Mouse (Mus musculus) testis, postnatal 14 days (tissue): Measurements from ENCODE around the gene Shc1.

Experiments
- DNase-seq: peaks from one replicate; pipeline ENCODE4 v3.0.0; 2021; ENCODE audit warnings: low spot score

Gene Shc1

DNA sequence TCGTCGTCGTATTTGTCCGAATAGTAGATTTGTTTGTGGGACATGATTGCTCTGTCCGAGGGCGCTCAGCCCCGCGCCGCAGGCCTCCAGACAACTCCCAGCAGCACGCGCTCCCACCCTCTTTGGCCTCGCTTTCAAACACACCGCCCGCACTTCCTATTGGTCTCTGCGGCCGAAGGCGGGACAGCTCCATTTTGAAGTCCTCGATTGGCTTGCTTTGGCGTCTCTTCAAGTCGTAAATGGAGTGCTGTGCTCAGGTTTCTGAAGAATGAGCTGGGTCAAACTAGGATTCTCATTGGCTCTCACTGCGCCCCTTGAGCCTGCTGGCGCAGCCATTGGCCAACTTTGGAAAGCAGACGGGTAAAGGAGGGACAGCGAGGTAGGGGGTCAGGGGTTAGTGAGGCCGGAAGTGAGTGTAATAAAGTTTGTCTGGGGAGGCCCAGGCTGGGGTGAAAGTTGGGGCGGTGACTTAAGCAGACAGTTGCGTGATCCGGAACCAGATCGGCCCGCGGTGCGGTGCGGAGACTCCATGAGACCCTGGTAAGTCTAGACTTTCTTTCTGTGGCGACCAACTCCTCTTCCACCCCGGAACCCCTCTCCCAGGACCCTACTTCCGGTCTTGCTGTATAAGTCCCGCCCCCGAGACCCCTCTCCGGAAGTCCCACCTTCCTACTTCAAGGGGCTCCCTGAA is at the start of gene Shc1, which contains the start of gene Cks1b:
Gene Shc1 (plus strand): TSS at position 274 of the 691 bp plus-strand sequence.
Gene Cks1b (minus strand): TSS at position 214 of the 691 bp plus-strand sequence.
- DNase-seq: peak; percentile 96

DNA sequence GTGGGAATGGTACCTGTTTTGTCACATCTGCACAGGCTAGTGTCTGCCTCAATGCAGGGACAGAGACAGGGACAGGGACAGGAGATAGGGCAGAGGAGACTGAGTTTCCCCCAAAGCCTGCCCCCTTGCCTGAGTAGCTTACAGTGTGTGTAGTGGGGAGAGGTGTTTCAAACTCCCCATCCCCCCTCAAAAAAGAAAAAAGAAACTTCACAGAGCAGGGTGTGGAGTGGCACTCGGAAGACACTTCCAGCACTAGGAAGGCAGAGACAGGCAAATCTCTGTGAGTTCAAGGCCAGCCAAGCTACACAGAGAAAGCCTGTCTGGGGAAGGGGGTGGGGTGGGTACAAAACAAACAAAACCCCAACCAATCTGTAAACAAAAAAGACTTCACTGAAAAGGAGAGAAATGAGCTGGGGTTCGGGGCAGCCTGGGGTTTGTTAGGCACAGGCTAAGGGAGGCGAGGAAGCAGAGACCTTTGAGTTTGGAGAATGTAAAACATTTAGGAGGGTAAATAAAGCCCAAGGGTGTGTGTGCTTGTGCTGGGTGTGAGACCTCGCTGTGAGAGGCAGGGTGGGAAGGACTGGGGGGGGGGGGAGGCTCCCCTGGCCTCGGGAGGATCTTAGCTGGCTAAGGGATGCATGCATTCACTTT is 44.5 kb upstream of the Shc1 start:
- DNase-seq: no peak

DNA sequence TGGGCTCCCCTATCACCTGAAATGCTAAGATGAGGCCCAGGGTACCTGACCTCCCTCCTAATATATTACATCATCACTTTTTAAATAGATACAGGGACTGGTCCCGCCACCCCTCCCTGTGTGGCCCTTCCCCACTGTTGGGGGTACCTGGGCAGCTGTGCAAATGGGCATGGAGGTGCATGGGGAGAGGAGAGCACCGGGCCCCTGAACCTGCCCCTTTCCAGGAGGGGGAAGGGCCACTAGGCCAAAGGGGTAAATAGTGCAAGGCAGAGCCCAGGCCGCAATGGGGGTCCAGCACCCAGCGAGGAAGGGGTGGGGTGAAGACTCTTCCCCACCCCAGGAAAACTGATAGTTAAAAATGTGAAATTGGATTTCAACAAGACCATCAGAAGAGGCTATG is 40.4 kb upstream of the Shc1 start:
- no peak for DNase-seq

GRCm38 (mm10) chr3:89378394-89379067 is 39.7 kb upstream of the Shc1 start:
- DNase-seq: peak; percentile 82

GRCm38 (mm10) chr3:89379388-89380131 is 38.7 kb upstream of the Shc1 start:
- DNase-seq: no peak

GRCm38 (mm10) chr3:89380291-89380690 is 38.0 kb upstream of the Shc1 start:
- no peak for DNase-seq

DNA sequence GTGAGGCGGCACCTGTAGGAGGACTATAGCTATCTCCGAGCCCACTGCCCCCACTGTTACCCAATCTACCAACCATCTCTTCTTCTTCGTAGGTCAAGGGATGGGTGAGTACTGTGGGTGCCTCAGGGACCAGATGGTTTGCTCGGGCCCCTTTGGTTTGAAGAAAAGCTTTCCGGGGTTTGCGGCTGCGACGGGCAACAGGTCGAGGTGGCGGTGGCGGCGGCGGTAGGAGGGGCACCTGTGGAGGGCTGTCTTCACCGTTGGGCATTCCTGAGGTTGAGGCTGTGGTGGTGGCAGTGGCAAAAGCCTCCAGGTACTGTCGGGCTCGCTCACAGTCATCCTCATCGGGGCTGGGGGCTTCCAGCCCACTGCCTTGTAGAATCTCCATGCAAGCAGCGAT is 37.5 kb upstream of the Shc1 start:
- DNase-seq: no peak

GRCm38 (mm10) chr3:89381233-89381632 is 37.0 kb upstream of the Shc1 start:
- no peak for DNase-seq

DNA sequence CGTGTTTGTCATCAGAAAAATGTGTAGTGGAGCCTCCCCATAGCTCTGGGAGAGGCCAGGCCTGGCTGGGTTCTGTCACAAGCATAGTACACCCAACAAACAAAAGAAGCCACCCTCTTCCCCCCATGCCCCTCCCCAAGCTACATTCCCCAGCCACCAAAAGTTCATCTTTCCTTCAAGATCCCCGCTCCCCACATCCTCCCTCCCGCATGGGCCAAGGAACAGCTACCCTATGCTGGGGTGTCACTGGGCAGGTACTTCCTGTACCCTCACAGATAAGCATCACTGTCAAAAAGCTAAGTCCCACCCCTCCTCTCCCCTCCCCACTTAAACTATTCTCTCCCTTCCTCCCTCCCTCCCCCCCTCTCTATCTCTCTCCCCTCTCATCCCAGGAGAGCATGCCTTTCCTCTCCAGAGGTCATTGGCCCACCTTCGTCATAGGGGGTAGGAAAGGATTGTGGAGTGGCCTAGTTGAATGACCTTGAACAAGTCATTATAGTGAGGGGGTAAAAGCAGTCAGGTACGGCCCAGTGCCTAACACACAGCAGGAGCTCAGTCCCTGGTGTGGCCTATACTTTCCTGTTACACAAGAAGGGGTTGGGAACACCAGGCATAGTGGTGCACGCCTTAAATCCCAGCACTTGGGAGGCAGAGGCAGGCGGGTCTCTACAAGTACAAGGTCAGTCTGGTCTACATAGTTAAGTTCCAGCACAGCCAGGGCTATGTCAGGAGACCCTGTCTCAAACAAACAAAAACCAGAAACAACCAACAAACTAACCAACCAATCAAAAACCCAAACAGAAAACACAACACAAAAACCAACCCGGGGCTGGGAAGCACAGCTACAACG is 36.0 kb upstream of the Shc1 start:
- no peak for DNase-seq

GRCm38 (mm10) chr3:89382950-89383349 is 35.3 kb upstream of the Shc1 start:
- no peak for DNase-seq

- no peak for DNase-seq
These were observed 34.5 kb upstream of the Shc1 start for GRCm38 (mm10) chr3:89383651-89384255.

DNA sequence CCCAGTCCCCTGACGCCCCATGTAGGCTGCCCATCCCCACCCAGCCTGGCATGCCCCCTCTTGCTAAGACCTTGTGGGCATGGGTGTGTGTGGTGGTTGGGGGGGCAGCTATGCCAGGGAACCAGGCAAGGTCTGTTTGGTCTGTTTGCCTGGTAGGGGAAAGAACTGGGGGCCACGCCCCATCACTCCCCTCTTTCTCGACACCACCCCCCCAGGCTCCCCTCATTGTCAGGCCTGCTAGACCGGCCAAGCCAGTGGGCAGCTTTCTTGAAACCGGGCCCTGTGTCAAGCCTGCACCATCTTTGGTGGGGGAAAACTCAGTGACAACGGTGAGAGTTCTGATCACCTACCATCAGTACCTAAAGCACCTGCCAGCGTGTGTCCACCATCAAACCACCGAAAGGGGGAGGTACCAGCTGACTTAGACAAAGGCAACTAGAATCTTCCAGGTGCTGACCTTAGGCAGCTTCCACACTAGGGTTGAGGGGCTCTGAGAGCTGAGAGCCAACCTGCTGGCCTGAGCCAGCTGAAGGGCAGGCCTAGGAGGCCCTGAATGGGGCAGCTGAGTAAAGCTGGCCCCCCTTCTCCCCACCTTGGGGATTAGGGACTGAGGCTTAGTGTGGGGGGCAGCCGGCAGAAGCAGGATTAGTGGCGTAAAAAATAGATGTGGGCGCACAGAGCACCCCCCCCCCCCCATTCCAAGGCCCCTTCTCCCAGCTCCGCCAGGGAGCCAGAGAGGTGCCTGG is 33.7 kb upstream of the Shc1 start:
- no peak for DNase-seq

DNA sequence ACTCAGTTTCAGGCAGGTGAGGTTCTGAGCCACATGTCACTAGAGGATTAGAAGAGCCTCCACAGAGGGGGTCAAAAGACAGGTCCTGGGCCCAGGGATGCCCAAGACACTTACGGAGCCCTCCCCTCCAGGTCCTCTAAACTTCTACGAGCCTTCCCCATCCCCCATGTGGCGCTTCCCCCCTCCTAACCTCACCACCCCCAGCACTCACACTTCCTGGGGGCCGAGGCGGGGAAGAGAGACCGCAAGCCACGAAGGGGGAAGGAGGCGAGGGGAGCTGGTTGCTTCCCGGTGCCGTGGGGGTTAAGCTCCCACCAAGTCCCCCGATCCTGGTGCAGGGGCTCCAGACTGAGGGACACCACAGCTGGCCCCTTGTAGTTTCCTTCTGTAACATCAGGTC is 32.8 kb upstream of the Shc1 start:
- no peak for DNase-seq

DNA sequence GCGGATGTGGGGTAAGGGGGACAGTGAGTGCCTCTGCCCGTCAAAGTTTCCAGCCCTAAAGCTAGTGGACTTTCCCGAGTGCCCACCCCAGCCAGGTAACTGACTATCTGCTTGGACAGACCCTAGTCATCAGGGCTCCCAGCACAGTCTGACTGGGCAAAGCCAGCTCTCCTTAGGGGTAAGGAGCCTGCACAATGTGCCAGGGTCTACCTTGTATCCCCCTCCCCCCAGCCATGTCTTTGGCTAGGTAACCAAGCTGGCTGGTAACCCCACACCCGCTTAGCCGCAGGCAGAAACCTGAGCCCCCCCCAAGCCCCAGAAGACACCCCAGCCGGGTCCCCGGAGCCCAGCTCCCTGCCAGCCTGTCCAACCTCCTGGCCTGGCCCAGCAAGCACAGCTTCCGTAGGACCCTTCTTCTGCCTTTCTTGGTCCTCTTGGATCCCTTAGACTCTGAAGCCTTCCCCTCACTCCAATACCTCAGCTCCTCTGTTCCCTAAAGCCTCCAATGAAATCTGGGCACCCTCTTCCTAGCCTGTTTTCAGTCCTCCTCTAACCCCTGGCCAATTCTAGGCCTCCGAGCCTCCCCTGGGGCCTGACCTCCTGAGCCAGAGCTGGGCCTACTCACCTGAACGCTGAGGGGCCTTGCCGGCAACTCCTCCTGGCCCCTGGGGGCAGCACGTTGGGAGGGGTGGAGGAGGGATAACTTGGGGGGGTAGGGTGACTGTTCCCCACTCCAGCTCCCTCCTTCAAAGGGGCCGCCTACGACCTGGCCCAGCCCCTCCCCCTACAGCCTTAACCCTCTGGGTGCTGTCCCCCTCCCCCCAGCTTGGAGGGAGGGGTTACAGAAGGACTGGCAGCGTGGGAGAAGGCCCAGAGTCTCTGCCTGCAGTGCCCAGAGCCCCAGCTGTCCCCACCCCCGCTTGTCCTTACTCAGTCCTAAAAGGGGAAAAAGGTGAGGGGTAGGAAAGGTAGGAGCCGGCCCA is 31.5 kb upstream of the Shc1 start:
- DNase-seq: no peak

GRCm38 (mm10) chr3:89387632-89388031 is 30.6 kb upstream of the Shc1 start:
- no peak for DNase-seq

- DNase-seq: no peak
These were observed 29.9 kb upstream of the Shc1 start for GRCm38 (mm10) chr3:89388134-89388881.

DNA sequence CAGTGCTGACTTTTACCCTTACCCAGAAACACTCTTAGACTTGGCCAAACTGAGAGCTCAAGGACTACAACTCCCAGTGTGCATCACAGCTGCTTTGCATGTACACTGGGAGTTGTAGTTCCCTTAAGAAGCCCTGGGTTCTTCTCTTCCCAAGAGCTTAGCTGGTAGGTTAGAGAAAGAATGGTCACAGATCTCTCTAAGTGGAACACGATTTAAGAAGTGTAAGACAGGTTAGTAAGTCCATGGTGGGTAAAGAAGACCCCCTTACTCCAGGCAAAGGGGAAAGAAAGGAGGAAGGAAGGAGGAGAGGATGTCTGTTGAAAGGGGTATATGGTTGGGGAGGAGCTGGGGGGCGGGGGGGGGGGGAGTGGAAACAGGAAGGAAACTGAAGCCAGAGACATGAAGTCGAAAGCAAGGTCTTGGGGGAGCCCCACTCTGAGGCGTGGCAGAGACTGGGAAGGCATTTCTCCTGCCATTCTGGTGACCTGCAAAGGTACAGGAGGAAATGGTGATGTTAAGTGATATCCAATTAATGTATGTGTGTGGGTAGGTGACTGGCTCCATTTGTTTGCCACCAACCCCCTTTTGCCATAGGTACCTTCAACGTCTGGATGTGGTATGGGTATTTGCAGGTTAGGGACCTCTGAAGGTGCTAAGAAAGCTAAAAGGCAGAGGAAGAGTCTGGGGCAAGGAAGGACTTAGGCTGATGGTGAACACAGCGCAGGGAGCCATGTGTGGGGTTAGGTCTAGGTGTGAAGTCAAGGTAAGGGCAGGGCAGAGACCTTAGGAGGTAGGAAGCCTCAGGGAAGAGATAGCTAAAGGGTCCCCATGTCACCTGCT is 29.1 kb upstream of the Shc1 start:
- DNase-seq: no peak
